Mouse (Mus musculus): ENCODE data around the gene Mturn.

The Mturn gene

GRCm38 (mm10) chr6:54731726-54732125, 50.3 kb downstream of the Mturn start:
- no peak for DNase-seq (ENCODE audit: low spot score)

- DNase-seq (ENCODE audit: low spot score) = no peak
Observed at GRCm38 (mm10) chr6:54732721-54733120, 51.3 kb downstream of the Mturn start.

GRCm38 (mm10) chr6:54736126-54736525, 54.7 kb downstream of the Mturn start:
- no peak for DNase-seq (ENCODE audit: low spot score)

GRCm38 (mm10) chr6:54737255-54737654, 55.8 kb downstream of the Mturn start:
- no peak for DNase-seq (ENCODE audit: low spot score)

GRCm38 (mm10) chr6:54737684-54738083, 56.3 kb downstream of the Mturn start:
- no peak for DNase-seq (ENCODE audit: low spot score)

GRCm38 (mm10) chr6:54749056-54749455, 67.6 kb downstream of the Mturn start:
- no peak for DNase-seq (ENCODE audit: low spot score)

- DNase-seq (ENCODE audit: low spot score) = no peak
Observed at GRCm38 (mm10) chr6:54751621-54752020, 70.2 kb downstream of the Mturn start.

GRCm38 (mm10) chr6:54752076-54752475, 70.7 kb downstream of the Mturn start:
- DNase-seq (ENCODE audit: low spot score) = no peak

All from c-Kit-positive CD71-positive TER-119-positive erythroid progenitor cells, embryonic 14.5 days (primary cell).